ENCODE assay signal across 8 mouse cellular contexts in genomic region chr7:35036266-35036731, GRCm38 (mm10). TPM values are rescaled to one million over a fixed set of nuclear protein-coding genes. Genes with fewer than 3 reads are reported as not detected.
A peak's percentile ranks its signal among the peaks of the same experiment; 100 is the strongest.
DNase-seq lines count a peak whose midpoint lies in the region; ATAC-seq lines count a peak whose summit lies in the region.

No protein-coding gene starts in this region.

- no peak overlapping the region for H3K4me2 ChIP-seq in kidney, embryonic 14.5 days (replicated peaks; ENCODE audit: low read depth, low read length)
- no peak overlapping the region for H3K4me2 ChIP-seq in midbrain, embryonic 13.5 days (replicated peaks)

- peak; percentile 20 for DNase-seq in heart, adult 8-10 months (ENCODE audit: low spot score)
- DNase-seq in heart, postnatal 36 days = no peak
- peak; percentile 71 for DNase-seq in MN1 (ENCODE audit: low spot score)
- peak; percentile 91 for DNase-seq in fibroblast of lung, adult 2 months (ENCODE audit: low read depth)
- no peak for DNase-seq in thymus, postnatal 4 days
- DNase-seq in embryo, embryonic 11 days = no peak

- H3K9ac ChIP-seq in kidney, embryonic 14.5 days (ENCODE audit: low read depth, low read length) = peak overlapping the region; percentile 4; the same call in 1 of the 2 replicates
- H3K9ac ChIP-seq in midbrain, embryonic 13.5 days (replicated peaks) = 0 out of 2 replicates have a peak overlapping the region, but pooled peaks have one; percentile 15

- no peaks in the 10 kb centered on the region for H3K9me3 ChIP-seq in kidney, embryonic 14.5 days (ENCODE audit: control insufficient read depth, low read length)
- no peaks in the 10 kb centered on the region for H3K9me3 ChIP-seq in midbrain, embryonic 13.5 days

- no peaks in the 10 kb centered on the region for H3K27me3 ChIP-seq in kidney, embryonic 14.5 days (ENCODE audit: control insufficient read depth, insufficient read depth, low read length)
- no peaks in the 10 kb centered on the region for H3K27me3 ChIP-seq in midbrain, embryonic 13.5 days

- H3K4me3 ChIP-seq in kidney, embryonic 14.5 days (ENCODE audit: low read length) = no peak overlapping the region
- no peak overlapping the region for H3K4me3 ChIP-seq in midbrain, embryonic 13.5 days (replicated peaks)

- H3K36me3 ChIP-seq in kidney, embryonic 14.5 days (ENCODE audit: control insufficient read depth, insufficient read depth, low read length) = peaks cover 43% of the 10 kb centered on the region; the same call in 1 of the 2 replicates
- H3K36me3 ChIP-seq in midbrain, embryonic 13.5 days = peaks cover 39% of the 10 kb centered on the region

- 65% methylated on average over 5 of the region's 5 CpGs for WGBS in kidney, embryonic 14.5 days
- 49% methylated on average over 5 of the region's 5 CpGs for WGBS in midbrain, embryonic 13.5 days

- 0 out of 2 replicates have a peak, but pooled peaks cover 6% of the 10 kb centered on the region for H3K4me1 ChIP-seq in kidney, embryonic 14.5 days (ENCODE audit: control insufficient read depth, insufficient read depth, low read length)
- H3K4me1 ChIP-seq in midbrain, embryonic 13.5 days (replicated peaks) = peaks cover 22% of the 10 kb centered on the region

- ATAC-seq in kidney, embryonic 14.5 days (ENCODE audit: low FRiP score, low TSS enrichment) = peak; percentile 18; the same call in 1 of the 2 replicates
- ATAC-seq in midbrain, embryonic 13.5 days = peak; percentile 65

- intact Hi-C loops in heart, postnatal 36 days (cut with DNase I) = no loop called here

- H3K27ac ChIP-seq in kidney, embryonic 14.5 days (ENCODE audit: low read depth, low read length) = peak overlapping the region; percentile 12
- H3K27ac ChIP-seq in midbrain, embryonic 13.5 days = peak overlapping the region; percentile 51; the same call in 1 of the 2 replicates

RNA-seq across cellular contexts. Expression of gene Cebpg, which starts 20.1 kb away (rescaled TPM):
- 10 to 100 TPM; 16.5 to 24.9 (median 22.3) TPM for total RNA-seq in heart, adult 8-10 months (2022)
- 10 to 100 TPM; 21.5 to 24.6 TPM for total RNA-seq in heart, postnatal 36 days (2021)
- 30.8 and 39.3 TPM in 2 replicates for polyA plus RNA-seq in kidney, embryonic 14.5 days (2014; fragmentation: Nextera tagmentation; extraction: Ambion mirVana)
- polyA plus RNA-seq in midbrain, embryonic 13.5 days (2015; fragmentation: Nextera tagmentation; extraction: Ambion mirVana) = 42.4 and 46.1 TPM in 2 replicates

Comparison
In these comparisons a context has a peak if more than half of its experiments do, and no peak if none do; other contexts are left out.
1. DNase-seq: peak in heart, adult 8-10 months (single experiment), MN1 (single experiment) and fibroblast of lung, adult 2 months (single experiment); none in heart, postnatal 36 days (0 of 2), thymus, postnatal 4 days (single experiment) and embryo, embryonic 11 days (single experiment).